ENCODE assay signal across 8 mouse cellular contexts in genomic region chr1:39193862-39194675, GRCm38 (mm10). TPM values are rescaled to one million over a fixed set of nuclear protein-coding genes. Genes with fewer than 3 reads are reported as not detected.
DNase-seq lines count a peak whose midpoint lies in the region; ATAC-seq and TF ChIP-seq lines count a peak whose summit lies in the region.

No protein-coding gene starts in this region.

- 0 out of 2 replicates have a peak, but pooled peaks have one; percentile 22 for ATAC-seq in embryonic facial prominence, embryonic 11.5 days (replicated peaks; ENCODE audit: insufficient number of reproducible peaks, low FRiP score, low TSS enrichment, low read depth)
- ATAC-seq in inflammation-experienced regulatory T-cells, adult 6 months = no peak

- H3K4me3 ChIP-seq in ES-Bruce4 (ENCODE audit: low read depth, low read length) (peak overlapping the region; percentile 73), macrophage (ENCODE audit: inconsistent target) (peak overlapping the region; percentile 14; the same call in 1 of the 2 replicates)
- peak overlapping the region; percentile 72 for H3K4me3 ChIP-seq in embryonic facial prominence, embryonic 11.5 days (ENCODE audit: low read depth, low read length)
- peak overlapping the region; percentile 73 for H3K4me3 ChIP-seq in small intestine, adult 2 months (ENCODE audit: low read depth, low read length)

- no peak overlapping the region for H3K27ac ChIP-seq in ES-Bruce4 (ENCODE audit: insufficient read depth, low read length)
- no peak overlapping the region for H3K27ac ChIP-seq in embryonic facial prominence, embryonic 11.5 days (replicated peaks; ENCODE audit: low read depth, low read length)
- no peak overlapping the region for H3K27ac ChIP-seq in macrophage
- H3K27ac ChIP-seq in small intestine, adult 2 months (ENCODE audit: insufficient read depth, low read depth, low read length) = peak overlapping the region; percentile 14; the same call in 1 of the 2 replicates

- no peaks in the 10 kb centered on the region for H3K79me2 ChIP-seq in macrophage (ENCODE audit: inconsistent target)

- no peak for TF ChIP-seq CTCF in ES-Bruce4 (IDR thresholded peaks at IDR 0.05; ENCODE audit: low read depth, low read length)
- no peak for TF ChIP-seq CTCF in small intestine, adult 2 months (IDR thresholded peaks at IDR 0.05; ENCODE audit: extremely low read depth, insufficient read length, insufficient replicate concordance, low read depth, low read length)

- TF ChIP-seq POLR2A in ES-Bruce4 (IDR thresholded peaks at IDR 0.05; ENCODE audit: insufficient read depth, low read length) = no peak
- TF ChIP-seq POLR2A in small intestine, adult 2 months (IDR thresholded peaks at IDR 0.05; ENCODE audit: low read depth, low read length) = no peak

- no peak for TF ChIP-seq EP300 in ES-Bruce4 (IDR thresholded peaks at IDR 0.05; ENCODE audit: insufficient read depth, low read depth, low read length)

- WGBS in embryonic facial prominence, embryonic 11.5 days = under 1% methylated on average over 70 of the region's 76 CpGs
- WGBS in macrophage (ENCODE audit: missing documents) = 1% methylated on average over 64 of the region's 76 CpGs
- WGBS in small intestine, adult 2 months = 1% methylated on average over 75 of the region's 76 CpGs

- H3K36me3 ChIP-seq in ES-Bruce4 (ENCODE audit: control insufficient read depth, insufficient read depth, low read length, poor library complexity, severe bottlenecking) (no peaks in the 10 kb centered on the region), macrophage (ENCODE audit: inconsistent target) (no peaks in the 10 kb centered on the region)
- no peaks in the 10 kb centered on the region for H3K36me3 ChIP-seq in embryonic facial prominence, embryonic 11.5 days (replicated peaks; ENCODE audit: control insufficient read depth, insufficient read depth, low read depth, low read length)
- no peaks in the 10 kb centered on the region for H3K36me3 ChIP-seq in small intestine, adult 2 months (ENCODE audit: control insufficient read depth, insufficient read depth, low read length)

- H3K9me3 ChIP-seq in ES-Bruce4 (replicated peaks; ENCODE audit: control insufficient read depth, insufficient read depth, low read length, poor library complexity, severe bottlenecking) = no peaks in the 10 kb centered on the region
- no peaks in the 10 kb centered on the region for H3K9me3 ChIP-seq in embryonic facial prominence, embryonic 11.5 days (replicated peaks; ENCODE audit: control insufficient read depth, low read length)

- peak overlapping the region; percentile 56 for H3K9ac ChIP-seq in ES-Bruce4 (ENCODE audit: low read depth, poor library complexity, severe bottlenecking)
- peak overlapping the region; percentile 59 for H3K9ac ChIP-seq in embryonic facial prominence, embryonic 11.5 days (replicated peaks; ENCODE audit: low read length)

- DNase-seq in adrenal gland, adult 2 months = peak; percentile 81
- peak; percentile 54 for DNase-seq in embryonic facial prominence, embryonic 11.5 days (ENCODE audit: low spot score)
- DNase-seq in heart, postnatal 10 days = peak; percentile 76 to 77
- peak; percentile 57 to 70 for DNase-seq in layer of hippocampus, postnatal 10 days (ENCODE audit: low spot score in 2 of 2)

- no peaks in the 10 kb centered on the region for H3K4me1 ChIP-seq in ES-Bruce4 (ENCODE audit: control insufficient read depth, insufficient read depth, low read length)
- H3K4me1 ChIP-seq in embryonic facial prominence, embryonic 11.5 days (ENCODE audit: control insufficient read depth, insufficient read depth, low read length) = no peaks in the 10 kb centered on the region; the same call in 1 of the 2 replicates
- peaks cover 13% of the 10 kb centered on the region for H3K4me1 ChIP-seq in small intestine, adult 2 months (ENCODE audit: control insufficient read depth, insufficient read depth, insufficient read length, low read length)

- peaks cover 22% of the 10 kb centered on the region for H3K27me3 ChIP-seq in ES-Bruce4 (ENCODE audit: control insufficient read depth, insufficient read depth, low read length, poor library complexity, severe bottlenecking)
- peaks cover 39% of the 10 kb centered on the region for H3K27me3 ChIP-seq in embryonic facial prominence, embryonic 11.5 days (ENCODE audit: control insufficient read depth, insufficient read depth, low read length)
- H3K27me3 ChIP-seq in small intestine, adult 2 months (ENCODE audit: control insufficient read depth, insufficient read depth, low read length) = no peaks in the 10 kb centered on the region

- peak overlapping the region; percentile 100 for H3K4me2 ChIP-seq in embryonic facial prominence, embryonic 11.5 days (ENCODE audit: low read depth, low read length)

- intact Hi-C loops in heart, postnatal 10 days (cut with DNase I) = loop anchor here (2.0 to 5.0 kb wide), 3 partner anchors 87 to 183 kb away; no protein-coding TSS in a partner anchor

RNA-seq across cellular contexts. Expression of gene Npas2, which starts 0.5 kb away (rescaled TPM):
- polyA plus RNA-seq in ES-Bruce4 (2011; ENCODE audit: insufficient read depth, insufficient read length, low read depth, missing spikeins) (0.52 and 0.75 TPM in 2 replicates), macrophage (2018) (0.70 to 2.0 TPM (median 0.84 TPM) in 3 replicates)
- total RNA-seq in adrenal gland, adult 2 months (2021) = 10 to 100 TPM in 1 of 2 experiments, 1 to 10 TPM in 1; 2.7 to 18.3 TPM
- polyA plus RNA-seq in adrenal gland, adult 2 months (2012; rRNA removed) = 7.2 and 12.1 TPM in 2 replicates
- 0.06 and 0.24 TPM in 2 replicates for polyA plus RNA-seq in embryonic facial prominence, embryonic 11.5 days (2014; fragmentation: Nextera tagmentation; extraction: Ambion mirVana)
- total RNA-seq in heart, postnatal 10 days (2021) = 10 to 100 TPM; 11.0 to 15.0 TPM
- 10 to 100 TPM; 19.8 to 21.3 TPM for total RNA-seq in layer of hippocampus, postnatal 10 days (2021)
- total RNA-seq in macrophage (2018; cell fraction: chromatin; rRNA removed) = 10 to 100 TPM in 3 of 26 experiments, 1 to 10 TPM in 14, under 1 TPM in 9; 0.15 to 11.6 (median 1.8) TPM
- 1 to 10 TPM in 13 of 26 experiments, under 1 TPM in 13; 0.12 to 4.8 (median 1.3) TPM for total RNA-seq in macrophage (2018; cell fraction: cytosol; rRNA removed)
- total RNA-seq in macrophage (2018; cell fraction: nucleus; rRNA removed) = 10 to 100 TPM in 1 of 26 experiments, 1 to 10 TPM in 13, under 1 TPM in 10, not detected in 2; 0.11 to 10.4 (median 2.3) TPM
- 16.1 and 77.6 TPM in 2 replicates for polyA plus RNA-seq in small intestine, adult 2 months (2012; rRNA removed)
- 1 to 10 TPM in 1 of 3 experiments, under 1 TPM in 2; 0.20 to 1.1 (median 0.39) TPM for polyA plus RNA-seq in inflammation-experienced regulatory T-cells, adult 6 months (2017; shearing (Covaris generic))

Comparison
In these comparisons a context has a peak if more than half of its experiments do, and no peak if none do; other contexts are left out.
1. H3K4me3 ChIP-seq: peak in every context shown above with its lines; median percentile 73 in ES-Bruce4; 73 in small intestine, adult 2 months; 72 in embryonic facial prominence, embryonic 11.5 days; 14 in macrophage.